Mouse (Mus musculus): ENCODE measurements around the gene Zfp952. TPM values are rescaled to one million over a fixed set of nuclear protein-coding genes. Genes with fewer than 3 reads are reported as not detected.

Zfp952 gene
- polyA plus RNA-seq (2021; fragmentation: Nextera tagmentation): 9.7 and 10.0 TPM in 2 replicates
- long read RNA-seq, experiment 1, partial matches to known transcripts: 4 of 4 reads
- long read RNA-seq, experiment 1, other reads (novel, unspliced or antisense): 0 of 4 reads
- long read RNA-seq, experiment 2, transcript Zfp952-201 (4 exons, 2,950 nt): major isoform, 47 of 60 reads
- long read RNA-seq, experiment 2, partial matches to known transcripts: 3 of 60 reads
- long read RNA-seq, experiment 2, other reads (novel, unspliced or antisense): 8 of 60 reads

DNA sequence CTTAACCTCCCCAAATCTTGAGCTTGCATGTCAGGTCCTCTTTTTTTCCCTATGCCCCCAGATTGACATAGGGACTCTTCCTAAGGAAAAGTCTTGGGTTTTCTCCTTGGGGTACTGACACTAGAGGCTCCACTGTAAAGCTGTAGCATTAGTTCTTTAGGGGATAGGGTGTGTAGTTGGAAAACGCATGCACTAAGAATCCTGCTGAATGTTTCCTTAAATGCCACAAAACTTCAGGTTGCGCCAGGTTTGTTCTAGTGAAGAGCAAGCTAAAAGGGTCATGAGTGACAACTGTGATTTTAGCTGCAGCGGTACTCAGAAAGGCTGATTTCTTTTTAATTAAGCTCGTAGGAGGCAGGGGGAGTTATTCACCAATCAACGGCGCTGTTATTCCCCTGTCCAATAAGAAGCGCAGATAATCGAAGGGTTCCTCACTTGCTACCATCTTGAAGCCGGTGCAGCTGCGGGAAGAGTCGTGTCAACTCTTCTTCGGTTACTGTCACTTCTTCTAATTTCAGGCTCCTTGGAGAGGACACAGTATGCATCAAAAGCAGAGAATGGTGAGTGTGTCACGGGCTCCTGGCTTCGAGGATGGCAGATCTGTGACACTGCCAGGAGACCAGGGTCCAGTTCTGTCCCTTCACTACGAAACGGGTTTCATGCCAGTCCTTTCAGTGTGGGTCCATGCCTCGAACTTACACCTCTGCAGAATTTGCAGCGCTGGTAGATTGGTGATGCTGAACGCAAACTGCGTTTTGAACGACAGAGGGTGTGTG lies at the start of gene Zfp952:
Gene Zfp952 (plus strand): TSS at position 431 of the 776 bp plus-strand sequence.

DNA sequence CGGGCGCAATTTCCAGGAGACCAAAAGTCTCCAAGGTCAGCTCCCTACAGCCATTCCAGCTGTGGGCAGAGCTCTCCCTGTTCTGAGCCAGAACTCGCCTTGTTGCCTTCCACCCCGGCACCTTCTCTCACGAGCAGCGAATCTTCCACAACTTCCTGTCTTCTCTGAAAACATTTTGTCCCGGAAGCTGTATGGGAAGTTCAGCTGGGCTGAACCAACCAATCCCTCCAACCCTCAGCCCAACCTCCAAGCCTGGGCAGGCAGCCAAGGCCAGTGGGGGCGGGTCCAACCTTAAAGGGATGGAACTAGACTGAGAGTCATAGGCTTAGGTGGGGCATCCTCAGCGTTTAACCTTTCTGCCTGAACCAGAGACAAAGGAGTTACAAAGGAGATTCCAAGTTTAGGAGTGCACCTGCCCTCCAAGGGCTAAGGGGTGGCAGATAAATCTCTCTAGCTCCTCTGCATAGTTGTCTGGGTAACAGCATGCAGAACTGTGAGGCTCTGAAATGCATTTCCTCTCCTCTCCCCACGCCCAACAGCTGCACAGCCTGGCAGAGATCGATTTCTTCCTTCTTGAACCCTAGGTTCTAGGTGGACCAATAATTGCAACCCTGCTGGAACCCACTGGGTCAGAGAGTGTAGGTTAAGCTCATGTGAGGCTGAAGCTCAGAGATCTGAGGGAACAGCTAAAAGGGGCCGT lies 45.6 kb upstream of the Zfp952 start, which contains the start of gene Cyp4f13:
Gene Cyp4f13 (minus strand): TSS at position 188 of the 700 bp plus-strand sequence.

DNA sequence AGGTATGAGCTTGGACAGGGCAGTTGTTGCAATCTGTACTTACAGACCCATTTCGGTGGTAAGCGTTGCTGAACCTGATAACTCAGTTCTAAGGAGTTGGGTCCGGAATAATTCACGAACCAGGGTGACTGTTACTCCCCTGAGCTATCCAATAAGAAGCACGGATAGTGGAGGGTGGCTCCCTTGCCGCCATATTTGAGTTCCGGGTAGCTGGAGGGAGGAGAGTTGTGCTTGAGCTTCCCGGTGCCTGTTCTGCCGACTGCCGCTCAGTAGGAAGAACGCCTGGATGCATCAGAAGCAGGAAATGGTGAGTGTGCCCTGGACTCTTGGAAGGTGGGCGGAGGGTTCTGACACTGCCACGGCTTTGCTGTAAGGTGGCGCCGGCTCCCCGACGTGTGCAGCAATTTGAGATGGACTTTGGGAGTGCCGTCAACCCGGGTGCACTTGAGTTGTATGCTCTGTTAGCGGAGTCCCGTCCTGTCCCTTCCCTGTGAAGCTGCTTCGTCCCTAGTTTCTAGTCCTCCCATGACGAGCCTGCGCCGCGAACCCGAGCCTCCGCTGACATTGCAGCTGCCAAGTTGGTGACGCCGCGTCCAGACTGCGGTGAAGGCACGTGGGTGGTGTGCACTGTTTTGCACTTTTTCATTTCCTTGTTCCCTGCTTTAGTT lies 27.2 kb upstream of the Zfp952 start, which contains the start of gene Zfp472:
Gene Zfp472 (plus strand): TSS at position 192 of the 668 bp plus-strand sequence.

DNA sequence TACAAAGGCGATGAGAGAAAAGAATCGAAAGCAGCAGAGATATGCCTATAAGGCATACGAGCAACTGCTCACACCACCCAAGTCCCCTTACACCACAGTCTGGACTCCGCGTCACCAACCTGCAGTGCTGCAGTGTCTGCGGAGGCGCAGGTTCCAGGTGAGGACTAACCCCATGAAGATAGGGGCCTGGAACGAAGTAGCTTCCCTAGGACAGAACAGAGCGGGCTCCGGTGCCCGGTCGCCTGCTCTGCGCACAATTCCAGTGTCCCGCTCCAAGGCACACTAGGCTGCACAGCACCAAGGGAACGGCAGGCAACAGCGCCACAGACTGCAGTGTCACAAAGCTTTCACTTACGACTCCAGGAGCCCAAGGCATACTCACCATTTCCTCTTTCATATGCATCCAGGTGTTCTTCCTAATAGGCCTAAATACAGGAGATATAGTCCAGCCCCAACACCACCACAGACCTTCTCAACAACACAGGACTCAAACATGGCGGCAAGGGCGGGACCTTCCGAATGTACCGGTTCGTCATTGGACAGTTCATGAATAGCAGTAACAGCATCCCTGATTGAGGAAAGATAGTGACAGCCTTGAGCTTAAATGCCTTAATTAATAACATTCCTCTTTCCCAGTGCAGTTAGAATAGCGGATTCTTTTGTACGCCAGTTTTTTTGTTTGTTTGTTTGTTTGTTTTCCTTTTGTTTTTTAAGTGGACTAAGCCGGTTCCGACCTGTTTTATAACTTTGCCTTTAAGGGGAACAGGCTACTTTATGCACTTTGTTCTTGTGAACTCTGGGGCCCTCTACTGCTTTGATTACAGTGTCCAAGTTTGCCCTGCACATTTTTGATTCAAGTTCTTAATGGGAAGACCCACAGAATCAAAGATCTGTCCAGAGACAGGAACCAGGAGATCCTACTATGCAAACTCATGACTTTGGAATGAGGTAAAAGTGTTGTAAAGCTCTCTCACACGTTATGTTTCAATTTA lies 40.3 kb downstream of the Zfp952 start, which contains the start of gene Zfp763:
Gene Zfp763 (minus strand): TSS at position 503 of the 992 bp plus-strand sequence.

Other genes with a start within 250 kb of the Zfp952 start
- 8.2 and 13.9 TPM in 2 replicates for gene Zfp871, start 204.8 kb upstream of the Zfp952 start, polyA plus RNA-seq (2021; fragmentation: Nextera tagmentation)
- 2.4 and 3.6 TPM in 2 replicates for gene Zfp811, start 183.2 kb upstream of the Zfp952 start, polyA plus RNA-seq (2021; fragmentation: Nextera tagmentation)
- 12.1 and 12.7 TPM in 2 replicates for gene Zfp799, start 162.9 kb upstream of the Zfp952 start, polyA plus RNA-seq (2021; fragmentation: Nextera tagmentation)
- 2.6 and 2.8 TPM in 2 replicates for gene Zfp870, start 101.5 kb upstream of the Zfp952 start, polyA plus RNA-seq (2021; fragmentation: Nextera tagmentation)
- 9.2 and 10.1 TPM in 2 replicates for gene Cyp4f14, start 75.8 kb upstream of the Zfp952 start, polyA plus RNA-seq (2021; fragmentation: Nextera tagmentation)
- 8.4 and 9.0 TPM in 2 replicates for gene Cyp4f13, start 45.7 kb upstream of the Zfp952 start, polyA plus RNA-seq (2021; fragmentation: Nextera tagmentation)
- 4.0 and 4.2 TPM in 2 replicates for gene Zfp472, start 27.3 kb upstream of the Zfp952 start, polyA plus RNA-seq (2021; fragmentation: Nextera tagmentation)
- gene Zfp763, start 40.3 kb downstream of the Zfp952 start, polyA plus RNA-seq (2021; fragmentation: Nextera tagmentation): 9.0 and 10.2 TPM in 2 replicates
- gene 4921501E09Rik, start 74.9 kb downstream of the Zfp952 start, polyA plus RNA-seq (2021; fragmentation: Nextera tagmentation): not detected in 2 replicates
- 9.9 TPM in 2 replicates for gene Zfp563, start 96.2 kb downstream of the Zfp952 start, polyA plus RNA-seq (2021; fragmentation: Nextera tagmentation)
- 0.84 and 0.85 TPM in 2 replicates for gene Morc2b, start 146.6 kb downstream of the Zfp952 start, polyA plus RNA-seq (2021; fragmentation: Nextera tagmentation)
- not detected in 2 replicates for gene Olfr55, start 175.3 kb downstream of the Zfp952 start, polyA plus RNA-seq (2021; fragmentation: Nextera tagmentation)
- gene Olfr239, start 198.2 kb downstream of the Zfp952 start, polyA plus RNA-seq (2021; fragmentation: Nextera tagmentation): not detected in 2 replicates
- gene Olfr1564, start 228.6 kb downstream of the Zfp952 start, polyA plus RNA-seq (2021; fragmentation: Nextera tagmentation): not detected in 2 replicates

Measured in layer of hippocampus, adult 6 months (tissue).